Mouse (Mus musculus): ENCODE measurements around the gene Sdsl. TPM values are rescaled to one million over a fixed set of nuclear protein-coding genes. Genes with fewer than 3 reads are reported as not detected.

Sdsl gene
- total RNA-seq, 2 experiments from 2014 or later = 33.5 to 38.3 TPM

DNA sequence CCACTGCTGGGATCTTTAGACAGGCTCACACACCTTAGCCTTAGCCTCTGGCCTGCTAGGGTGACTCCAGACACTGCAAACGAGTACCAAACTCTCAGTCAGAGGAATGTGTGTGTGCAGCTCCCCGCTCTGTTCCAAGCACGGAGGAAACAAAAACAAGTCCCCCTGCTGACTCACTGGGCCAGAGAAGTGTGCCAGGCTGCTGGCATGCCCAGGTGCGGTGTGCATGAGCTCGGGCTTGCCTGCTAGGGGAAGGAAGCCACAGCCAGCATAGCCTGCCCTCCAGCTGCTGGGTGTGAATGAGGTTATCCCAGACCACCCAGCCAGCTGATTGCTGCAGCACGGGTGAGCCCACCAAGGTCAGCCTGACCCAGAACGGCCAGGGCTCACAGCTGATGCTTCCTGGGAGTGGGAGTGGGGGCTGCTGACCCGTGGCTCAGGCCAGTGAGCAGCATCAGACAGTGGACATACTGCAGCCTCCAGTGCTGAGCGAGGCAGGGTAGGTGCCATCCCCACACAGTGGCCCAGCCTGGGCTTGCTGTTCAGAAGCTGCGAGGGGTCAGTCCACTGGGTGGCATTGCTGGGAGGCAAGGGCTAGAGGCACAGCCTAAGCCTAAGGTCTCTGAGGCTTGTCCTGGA lies 22.6 kb upstream of the Sdsl start:
- DNase-seq = peak; percentile 40

DNA sequence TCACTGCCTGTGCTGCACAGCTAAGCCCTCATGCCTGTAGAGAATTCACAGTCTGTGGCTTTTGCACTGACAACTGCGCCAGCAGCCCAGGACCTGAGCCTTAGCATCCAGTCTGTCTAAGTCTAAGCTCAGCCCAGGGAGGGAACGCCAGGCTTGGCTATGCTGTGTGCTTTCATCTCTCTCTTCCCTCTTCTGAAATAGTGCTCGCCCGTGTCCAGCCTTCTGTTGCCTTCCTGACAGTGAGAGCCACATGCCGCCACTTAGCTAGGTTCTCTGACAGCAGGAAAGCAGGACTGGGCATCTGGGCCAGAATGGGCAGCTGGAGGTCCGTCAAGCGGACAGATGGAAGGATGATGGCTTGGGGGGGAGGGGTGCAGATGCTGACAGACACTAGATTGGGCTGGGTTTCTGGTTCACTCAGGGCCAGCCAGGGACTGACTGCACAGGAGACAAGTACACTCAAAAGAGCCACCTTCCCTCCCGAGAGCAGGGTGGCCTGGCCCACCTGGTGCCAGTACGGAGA lies 21.3 kb upstream of the Sdsl start:
- DNase-seq = no peak

DNA sequence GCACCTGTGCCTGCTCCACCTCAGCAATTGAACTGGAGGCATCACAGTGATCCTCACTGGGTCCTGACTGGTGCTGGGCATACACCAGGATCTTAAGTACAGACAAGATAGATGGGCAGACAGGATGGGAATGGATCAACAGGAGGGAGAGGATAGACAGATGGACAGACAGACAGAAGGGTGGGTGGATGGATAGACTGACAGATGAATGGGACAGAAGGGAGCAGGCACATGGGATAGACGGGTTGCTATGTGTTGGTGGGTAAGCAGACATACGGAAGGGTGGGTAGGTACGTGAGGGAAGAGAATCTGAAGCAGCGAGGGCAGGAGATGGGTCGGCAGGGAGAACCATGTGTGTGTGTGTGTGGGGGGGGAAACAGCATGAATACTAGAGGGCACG lies 20.8 kb upstream of the Sdsl start:
- no peak for DNase-seq

DNA sequence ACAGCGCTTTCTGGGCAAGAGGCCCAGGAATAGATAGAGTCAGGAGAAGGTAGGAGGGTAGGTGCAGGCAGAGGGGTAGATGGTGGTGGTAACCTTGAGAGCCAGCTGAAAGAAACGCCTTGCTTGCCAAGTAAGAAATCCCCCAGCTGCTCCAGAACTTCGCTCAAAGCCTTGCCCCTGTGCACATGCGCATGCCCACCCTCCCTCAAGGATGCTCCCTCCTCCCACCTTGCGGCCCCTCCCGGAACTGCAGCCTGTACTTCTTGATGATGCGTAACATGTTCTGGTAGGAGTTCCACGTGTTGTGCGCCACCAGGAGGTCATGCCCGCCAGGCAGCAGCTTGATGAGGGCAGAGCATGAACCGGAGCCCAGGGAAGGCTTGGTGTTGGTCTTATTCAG lies 19.8 kb upstream of the Sdsl start:
- peak; percentile 55 for DNase-seq

DNA sequence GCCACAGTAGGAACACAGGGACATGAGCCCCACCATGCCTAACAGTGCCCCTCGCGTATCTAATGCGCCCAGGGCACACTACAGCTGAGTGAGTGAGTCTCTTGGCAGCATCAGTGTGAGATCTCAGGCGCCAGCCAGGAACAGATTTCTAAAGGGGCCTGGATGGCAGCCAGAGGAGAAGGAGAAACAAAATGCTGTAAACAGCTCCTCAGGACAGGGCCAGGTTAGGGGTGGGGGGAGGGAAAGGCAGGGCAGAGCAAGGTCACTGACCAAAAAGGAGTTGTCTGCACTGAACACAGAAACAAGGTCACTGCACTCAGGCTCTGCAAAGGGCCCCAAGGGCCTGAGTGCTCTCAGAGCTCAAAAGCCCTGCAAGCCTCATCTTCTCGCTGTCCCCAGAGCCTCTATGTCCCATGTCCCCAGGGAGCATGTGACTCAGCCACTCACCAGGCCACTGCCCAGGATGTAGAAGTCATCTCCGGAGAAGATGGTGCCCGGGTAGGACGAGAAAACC lies 18.1 kb upstream of the Sdsl start:
- peak; percentile 82 for DNase-seq

DNA sequence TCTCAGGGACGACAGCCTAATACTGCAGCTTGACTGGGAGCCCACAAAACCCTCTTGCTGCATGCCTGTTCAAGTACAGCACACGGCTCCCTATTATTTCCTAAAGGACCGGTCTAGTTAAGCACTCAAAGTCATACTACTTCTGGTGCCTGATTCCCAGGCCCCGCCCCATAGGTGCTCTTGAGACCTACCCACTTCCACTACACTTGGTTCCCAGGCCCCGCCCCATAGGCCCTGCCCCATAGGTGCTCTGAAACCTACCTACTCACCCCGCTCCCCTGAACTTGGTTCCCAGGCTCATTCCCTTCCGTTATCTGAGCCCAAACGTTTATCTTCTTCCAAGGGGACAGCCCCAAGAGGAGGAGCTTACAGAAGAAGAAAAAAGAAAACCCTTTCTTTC lies 15.2 kb upstream of the Sdsl start:
- no peak for DNase-seq

DNA sequence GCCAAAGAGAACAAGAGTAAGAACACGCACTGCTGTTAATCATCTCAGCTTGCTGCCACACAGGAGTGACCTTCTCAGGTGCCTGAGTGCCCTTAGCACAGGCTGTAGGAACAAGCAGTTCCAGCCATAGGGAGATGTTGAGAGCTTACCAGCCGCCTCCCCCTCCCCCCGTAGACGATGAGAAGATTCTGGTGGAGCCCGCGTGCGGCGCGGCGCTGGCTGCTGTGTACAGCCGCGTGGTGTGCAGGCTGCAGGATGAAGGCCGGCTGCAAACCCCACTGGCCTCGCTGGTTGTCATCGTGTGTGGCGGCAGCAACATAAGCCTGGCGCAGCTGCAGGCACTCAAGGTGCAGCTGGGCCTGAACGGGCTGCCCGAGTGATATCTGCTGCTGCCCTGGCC lies 10.8 kb upstream of the Sdsl start:
- DNase-seq = no peak

DNA sequence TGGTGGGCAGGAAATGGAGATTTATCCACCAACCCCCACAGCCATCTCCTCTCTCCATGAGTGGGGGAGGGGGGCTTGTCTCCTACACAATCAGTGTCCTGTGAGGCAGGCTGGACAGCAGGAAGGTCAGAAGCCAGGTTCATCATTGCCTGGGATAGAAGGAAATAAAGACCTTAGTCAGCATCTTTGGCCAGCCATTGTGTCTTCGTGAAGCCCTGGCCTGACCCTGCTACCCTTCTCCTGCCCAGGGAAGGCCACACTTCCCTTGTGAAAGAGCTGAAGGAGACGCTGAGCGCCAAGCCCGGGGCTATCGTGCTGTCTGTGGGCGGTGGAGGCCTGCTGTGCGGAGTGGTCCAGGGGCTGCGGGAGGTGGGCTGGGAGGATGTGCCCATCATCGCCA lies 8.6 kb upstream of the Sdsl start:
- DNase-seq = no peak

DNA sequence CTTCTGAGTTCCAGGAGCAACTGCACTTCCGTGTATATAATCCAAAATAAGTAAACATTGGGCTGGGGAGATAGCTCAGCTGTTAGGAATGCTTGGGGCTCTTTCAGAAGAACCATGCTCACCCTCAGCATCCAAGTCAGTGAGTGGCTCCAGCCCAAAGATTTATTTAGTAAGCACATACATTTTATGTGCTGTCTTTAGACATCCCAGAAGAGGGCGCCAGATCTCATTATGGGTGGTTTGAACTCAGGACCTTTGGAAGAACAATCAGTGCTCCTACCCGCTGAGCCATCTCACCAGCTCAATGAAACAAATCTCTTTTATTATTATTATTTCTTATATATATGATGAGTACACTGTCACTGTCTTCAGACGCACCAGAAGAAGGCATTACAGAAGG lies 6.9 kb upstream of the Sdsl start:
- DNase-seq = no peak

DNA sequence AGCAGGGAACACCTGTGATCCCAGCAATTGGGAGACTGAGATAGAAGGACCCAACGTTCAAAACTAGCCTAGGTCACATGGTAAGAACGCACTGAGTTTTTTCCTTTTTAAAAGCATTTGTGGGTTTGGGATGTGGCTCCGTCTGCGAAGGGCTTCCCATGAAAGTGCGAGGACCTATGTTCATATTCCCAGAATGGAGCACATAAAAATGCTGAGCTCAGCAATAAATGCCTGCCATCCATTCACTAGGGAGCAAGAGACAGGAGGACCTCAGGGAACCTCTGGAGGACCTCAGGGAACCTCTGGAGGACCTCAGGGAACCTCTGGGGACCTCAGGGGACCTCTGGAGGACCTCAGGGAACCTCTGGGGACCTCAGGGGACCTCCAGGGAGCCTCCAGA lies 5.4 kb upstream of the Sdsl start:
- DNase-seq = no peak

DNA sequence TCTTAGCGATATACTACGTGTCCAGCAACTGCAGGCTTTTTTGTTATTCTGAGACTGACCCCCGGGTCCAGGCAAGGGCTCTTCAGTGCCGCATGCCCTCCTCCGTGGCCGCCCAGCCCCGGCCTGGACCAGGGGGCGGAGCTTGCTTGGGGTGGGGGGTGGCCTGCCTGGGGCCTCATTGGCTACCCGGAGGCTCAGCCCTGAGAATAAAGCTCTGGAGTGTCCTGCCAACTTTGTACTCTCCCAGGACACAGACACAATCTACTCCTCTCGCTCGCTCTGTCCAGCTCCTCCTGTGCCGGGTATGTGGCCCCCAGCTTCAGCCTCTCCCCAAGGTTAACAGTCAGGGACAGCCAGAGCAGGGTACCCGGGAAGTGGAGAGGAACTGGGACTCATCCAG lies 3.7 kb upstream of the Sdsl start, which contains the start of gene Sds:
Gene Sds (plus strand): TSS at position 231 of the 400 bp plus-strand sequence.
- no peak for DNase-seq

DNA sequence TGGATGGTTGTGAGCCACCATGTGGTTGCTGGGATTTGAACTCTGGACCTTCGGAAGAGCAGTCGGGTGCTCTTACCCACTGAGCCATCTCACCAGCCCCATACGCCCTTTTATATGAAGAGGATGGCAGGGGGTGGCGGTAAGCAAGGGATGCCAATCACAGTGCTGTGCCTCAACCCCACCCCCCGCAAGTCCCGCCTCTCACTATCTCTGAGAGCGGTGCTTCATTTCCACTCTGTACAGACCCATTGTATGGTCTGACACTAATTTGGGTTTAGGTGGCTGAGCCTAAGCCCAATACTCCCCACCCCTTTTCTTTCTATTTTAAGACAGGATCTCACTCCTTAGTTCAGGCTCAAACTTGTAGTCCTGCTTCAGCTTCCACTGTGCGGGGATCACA lies 3.3 kb upstream of the Sdsl start:
- DNase-seq = no peak

DNA sequence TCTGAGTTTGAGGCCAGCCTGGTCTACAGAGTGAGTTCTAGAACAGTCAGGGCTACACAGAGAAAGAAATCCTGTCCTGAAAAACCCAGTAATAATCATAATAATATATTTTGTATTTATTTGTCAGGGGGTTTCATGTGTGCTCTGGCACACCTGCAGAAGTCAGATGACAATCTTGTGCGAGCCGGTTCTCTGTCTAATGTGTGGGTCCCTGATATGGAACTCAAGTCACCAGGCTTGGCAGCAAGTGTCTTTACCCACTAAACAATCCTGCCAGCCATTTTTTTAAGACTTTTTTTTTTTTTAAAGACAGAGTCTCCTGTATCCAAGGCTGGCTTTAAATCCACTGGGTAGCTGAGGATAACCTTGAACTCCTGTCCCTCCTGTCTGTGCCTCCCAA lies 751 bp upstream of the Sdsl start:
- no peak for DNase-seq

DNA sequence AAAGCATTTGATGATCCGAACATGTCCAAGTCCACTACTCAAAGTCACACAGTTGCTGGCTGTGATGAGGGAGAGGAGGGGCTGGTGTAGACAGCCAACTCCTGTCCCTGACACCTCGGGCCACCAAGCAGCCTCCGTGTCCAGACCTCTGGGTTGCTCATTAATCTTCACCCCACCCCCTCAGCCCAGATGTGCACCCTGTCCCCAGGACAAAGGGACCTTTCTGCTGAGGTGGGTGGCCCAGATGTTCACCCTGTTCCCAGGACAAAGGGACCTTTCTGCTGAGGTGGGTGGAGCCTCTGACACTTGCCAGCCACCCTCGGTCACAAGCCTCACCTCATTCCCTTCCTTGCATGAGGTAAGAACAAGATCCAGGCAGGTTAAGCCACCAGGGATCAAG lies 1.1 kb downstream of the Sdsl start:
- no peak for DNase-seq

DNA sequence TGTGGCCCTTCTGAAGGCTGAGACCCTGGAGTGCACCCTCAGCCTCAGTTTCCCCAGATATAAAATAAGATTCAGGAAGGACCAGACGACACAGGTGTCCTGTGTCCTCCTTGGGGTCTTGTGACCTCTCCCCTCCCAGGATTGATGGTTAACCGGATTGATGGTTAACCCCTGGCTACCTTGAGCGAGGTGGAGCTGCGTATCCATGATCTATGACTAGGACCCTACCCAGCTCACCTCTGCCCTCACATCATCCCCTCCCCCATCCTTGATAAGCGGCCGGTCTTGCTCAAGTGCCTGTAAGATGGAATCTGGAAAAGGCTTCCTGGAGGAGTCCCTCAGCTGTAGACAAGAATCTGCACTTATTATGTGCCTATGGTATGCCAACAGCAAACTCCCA lies 3.8 kb downstream of the Sdsl start:
- no peak for DNase-seq

DNA sequence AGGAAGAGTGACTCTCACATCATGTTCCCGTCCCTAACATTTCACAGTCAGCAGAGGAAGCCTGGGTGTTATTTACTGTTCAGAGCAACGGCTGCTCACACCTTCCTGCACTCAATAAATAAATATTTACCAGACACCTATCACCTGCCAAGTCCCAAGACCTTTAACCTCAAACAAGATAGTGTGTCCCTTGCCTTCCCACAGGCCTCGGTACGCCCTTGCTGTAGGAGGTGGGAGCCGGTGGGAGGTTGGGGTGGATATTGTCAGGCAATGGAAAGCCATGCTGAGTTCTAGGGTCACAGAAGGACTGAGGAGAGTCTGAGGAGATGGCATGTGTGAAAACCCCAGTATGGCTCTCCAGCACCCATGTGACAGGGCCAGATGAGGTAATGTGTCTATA lies 4.3 kb downstream of the Sdsl start:
- no peak for DNase-seq

DNA sequence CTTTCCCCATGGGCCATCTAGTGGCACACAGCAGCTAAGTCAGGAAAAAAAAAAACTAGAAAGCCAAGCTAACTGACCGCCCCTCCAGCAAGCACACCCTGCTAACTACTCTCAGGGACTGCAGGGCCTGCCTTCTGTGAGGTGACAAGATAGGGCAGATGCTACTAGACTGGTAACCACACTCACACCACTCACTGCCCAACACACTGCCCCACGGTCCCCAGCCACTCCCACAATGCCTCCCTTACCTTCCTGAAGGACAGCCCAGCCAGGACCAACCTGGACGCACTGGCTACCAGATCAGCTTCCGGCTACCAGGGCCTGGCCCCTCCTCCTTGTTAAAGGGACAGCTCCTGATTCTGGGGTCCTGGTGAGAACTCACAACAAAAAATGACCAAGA lies 5.6 kb downstream of the Sdsl start:
- DNase-seq = peak; percentile 68

DNA sequence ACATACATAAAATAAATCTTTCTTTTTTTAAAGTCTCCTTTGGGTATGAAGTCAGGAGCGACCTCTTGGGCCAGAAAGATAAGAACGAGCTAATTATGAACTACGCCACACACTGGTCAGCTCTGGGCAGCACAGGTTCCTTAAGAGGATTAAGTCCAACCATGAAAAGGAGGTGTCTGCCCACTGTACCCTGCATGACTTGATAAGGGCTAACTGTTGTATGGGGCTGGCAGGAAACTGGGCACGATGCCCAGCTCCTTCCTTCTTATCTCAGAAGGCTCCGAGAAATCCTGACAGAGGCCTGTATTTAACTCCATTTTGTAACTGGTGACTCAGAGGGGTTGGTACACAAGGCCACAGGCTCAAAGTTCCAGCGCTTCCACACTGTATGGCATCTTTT lies 6.8 kb downstream of the Sdsl start:
- DNase-seq = peak; percentile 84

DNA sequence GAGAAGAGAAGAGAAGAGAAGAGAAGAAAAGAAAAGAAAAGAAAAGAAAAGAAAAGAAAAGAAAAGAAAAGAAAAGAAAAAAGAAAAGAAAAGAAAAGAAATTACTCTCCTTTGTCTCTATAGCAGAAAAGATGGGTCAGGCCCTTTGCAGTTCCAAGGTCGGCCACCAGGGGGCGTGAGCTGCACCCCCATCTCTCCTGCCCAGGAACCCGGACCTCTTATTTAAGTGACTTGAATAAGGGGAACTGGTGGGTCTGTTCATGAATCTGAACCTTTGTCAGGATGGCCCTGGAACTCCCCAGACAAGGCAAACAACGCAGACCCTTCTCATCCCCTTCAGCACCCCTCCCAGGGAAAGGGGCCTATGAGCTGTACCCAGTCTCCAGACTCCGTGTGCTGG lies 7.5 kb downstream of the Sdsl start:
- peak; percentile 66 for DNase-seq

DNA sequence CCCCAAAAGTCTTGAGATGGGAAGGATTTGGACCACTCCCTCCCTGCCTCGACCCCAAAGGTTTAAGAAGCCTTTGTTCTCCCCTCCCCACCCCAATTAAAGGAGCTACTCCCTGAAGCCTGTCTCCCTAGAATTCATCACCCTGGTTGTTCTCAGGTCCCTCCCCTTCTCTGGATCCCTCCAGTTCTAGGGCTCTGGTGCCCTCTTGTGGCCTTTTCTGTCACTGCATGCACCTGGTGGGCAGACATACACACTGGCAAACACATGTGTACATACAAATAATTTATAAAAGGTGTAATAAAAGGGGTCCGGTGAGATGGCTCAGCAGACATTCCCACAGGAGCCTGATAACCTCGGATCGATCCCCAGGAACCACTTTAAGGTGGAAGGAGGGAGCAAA lies 8.3 kb downstream of the Sdsl start:
- no peak for DNase-seq

DNA sequence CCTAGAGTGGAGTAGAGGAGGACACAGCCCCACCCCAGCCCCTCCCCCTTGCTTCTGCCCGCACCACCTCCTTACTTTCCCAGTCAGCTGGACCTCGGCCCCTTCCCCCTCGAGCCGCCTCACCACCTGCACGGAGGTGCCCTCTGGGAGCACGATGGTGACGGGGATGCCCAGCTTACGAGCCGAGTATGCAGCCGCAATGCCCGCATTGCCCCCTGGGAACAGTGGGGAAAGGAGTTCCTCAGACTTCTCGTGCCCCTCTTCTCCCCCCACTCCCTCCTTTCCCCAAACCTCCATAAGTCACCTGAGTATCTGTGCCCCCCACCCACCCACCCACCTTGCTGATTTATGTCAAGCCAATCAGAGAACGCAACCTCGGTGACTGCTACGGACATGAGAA lies 10.7 kb downstream of the Sdsl start:
- DNase-seq = no peak

DNA sequence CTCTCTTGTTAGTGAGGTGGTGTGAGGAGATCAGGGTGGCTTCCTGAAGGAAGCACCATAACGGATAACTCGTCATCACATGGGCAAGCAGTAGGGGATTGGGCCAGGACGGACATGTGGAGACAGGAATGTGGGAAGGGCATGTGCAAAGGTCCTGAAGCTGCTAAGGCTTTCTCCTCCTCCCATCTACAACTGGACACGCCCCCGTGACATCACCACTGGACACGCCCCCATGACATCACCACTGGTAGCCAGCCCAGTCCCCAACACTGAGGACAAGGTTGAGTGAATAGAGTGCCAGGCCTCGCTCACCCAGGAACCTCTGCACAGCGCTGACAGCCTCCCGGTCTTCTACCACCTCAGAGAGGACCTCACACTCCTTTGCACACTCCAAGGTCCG lies 13.5 kb downstream of the Sdsl start:
- peak; percentile 47 for DNase-seq

DNA sequence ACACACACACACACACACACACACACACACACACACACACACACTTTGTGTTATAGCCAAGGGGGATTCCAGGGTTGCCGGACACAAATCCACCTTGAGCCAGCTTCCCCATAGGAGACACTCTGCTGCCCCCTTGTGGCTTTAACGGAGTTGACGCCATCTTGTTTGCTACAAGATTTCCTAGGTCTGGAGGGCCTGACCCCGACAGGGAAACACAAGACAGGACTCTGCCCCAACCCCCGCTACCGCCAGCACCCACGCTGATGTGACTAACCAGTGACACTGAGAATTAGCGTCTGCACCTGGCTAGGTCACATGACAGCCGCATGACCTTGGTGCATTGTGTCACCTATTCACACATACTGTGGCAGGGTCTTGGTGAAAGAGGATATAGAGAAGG lies 15.0 kb downstream of the Sdsl start:
- peak; percentile 79 for DNase-seq

DNA sequence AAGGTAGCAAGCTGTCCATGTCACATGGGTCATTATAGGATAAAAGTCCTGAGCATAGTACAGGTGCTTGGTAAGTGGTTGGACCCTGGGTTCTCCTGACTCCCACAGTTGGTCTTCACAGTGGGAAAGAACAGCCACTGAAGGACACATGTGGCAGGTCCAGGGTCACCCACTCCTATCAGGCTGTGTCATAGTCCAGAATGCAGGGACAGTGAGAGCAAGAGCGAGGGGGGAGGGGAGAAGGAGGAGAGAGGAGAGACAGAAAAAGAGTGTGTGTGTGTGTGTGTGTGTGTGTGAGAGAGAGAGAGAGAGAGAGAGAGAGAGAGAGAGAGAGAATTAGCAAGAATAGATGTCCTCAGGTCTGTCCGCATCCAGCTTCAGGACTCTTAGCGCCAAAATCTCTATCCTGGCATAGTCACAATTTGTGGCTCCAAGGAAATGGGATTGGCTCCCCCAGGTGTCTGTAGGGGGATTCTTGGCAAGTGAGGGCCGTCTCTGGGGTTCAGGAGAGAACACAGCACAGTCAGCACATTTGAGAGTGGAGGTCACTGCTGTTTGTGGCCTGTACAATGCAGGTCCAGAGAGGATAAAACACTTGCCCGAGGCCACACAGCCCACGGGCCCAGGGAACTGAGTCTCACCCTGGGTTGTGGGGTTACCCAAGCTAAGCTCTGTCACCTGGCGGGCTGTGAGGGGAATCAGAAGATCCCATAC lies 15.6 kb downstream of the Sdsl start:
- no peak for DNase-seq

Data from adrenal gland, postnatal 10 days (tissue).